8 mouse cellular contexts compared by ENCODE assay signal in the genomic region with DNA sequence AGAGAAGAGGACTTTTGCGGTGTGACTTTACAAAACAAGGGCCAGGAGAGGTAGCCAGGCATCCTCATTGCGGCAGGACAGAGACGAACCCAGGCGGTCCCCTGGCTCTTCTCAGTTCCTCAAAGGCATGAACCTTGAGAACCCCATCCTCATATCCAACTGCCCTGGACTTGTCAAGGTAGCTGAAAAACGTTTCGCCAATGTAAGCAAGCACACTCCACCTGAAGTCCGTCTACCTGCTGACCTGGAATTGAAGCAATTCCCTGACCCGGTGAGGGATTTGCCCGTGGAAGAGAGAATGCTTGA. TPM values are rescaled to one million over a fixed set of nuclear protein-coding genes. Genes with fewer than 3 reads are reported as not detected.
DNase-seq lines count a peak whose midpoint lies in the region; ATAC-seq and TF ChIP-seq lines count a peak whose summit lies in the region.

No protein-coding gene starts in this region.

- no peak for DNase-seq in heart, embryonic 10.5 days (ENCODE audit: low spot score)
- no peak for DNase-seq in heart, adult 2 months
- DNase-seq in CH12.LX (ENCODE audit: extremely low read depth), result no peak
- no peak for DNase-seq in adrenal gland, adult 18-20 months (ENCODE audit: low spot score in 2 of 2)
- no peak for DNase-seq in right cerebral cortex, postnatal 4 days
- DNase-seq in embryo, embryonic 10.5 days (ENCODE audit: low spot score), result no peak

- TF ChIP-seq RAD21 in CH12.LX (IDR thresholded peaks at IDR 0.05; ENCODE audit: low read depth, low read length), result no peak

- no peak for TF ChIP-seq EP300 in heart, adult 2 months (IDR thresholded peaks at IDR 0.05; ENCODE audit: insufficient read depth, low read depth, low read length)
- TF ChIP-seq EP300 in CH12.LX (IDR thresholded peaks at IDR 0.05; ENCODE audit: low read length), result peak; percentile 54; the same call in 1 of the 2 replicates

- peak overlapping the region; percentile 89 for H3K27ac ChIP-seq in heart, embryonic 10.5 days
- H3K27ac ChIP-seq in heart, adult 2 months, result no peak overlapping the region
- H3K27ac ChIP-seq in CH12.LX (ENCODE audit: insufficient read depth, low read depth), result peak overlapping the region; percentile 97
- H3K27ac ChIP-seq in hindbrain, embryonic 12.5 days, result no peak overlapping the region

- intact Hi-C loops in heart, adult 2 months (cut with DNase I), result no loop called here

- no peak for ATAC-seq in hindbrain, embryonic 12.5 days (ENCODE audit: low FRiP score)

- peak overlapping the region; percentile 99 for H3K4me2 ChIP-seq in CH12.LX (ENCODE audit: insufficient read depth, low read depth, poor library complexity, severe bottlenecking)
- peak overlapping the region; percentile 95 for H3K4me2 ChIP-seq in hindbrain, embryonic 12.5 days (replicated peaks)

- WGBS in heart, embryonic 10.5 days, result 74% methylated on average over 9 of the region's 9 CpGs
- WGBS in heart, adult 2 months, result 75% methylated on average over 9 of the region's 9 CpGs
- 74% methylated on average over 9 of the region's 9 CpGs for WGBS in hindbrain, embryonic 12.5 days

- no peak for TF ChIP-seq POLR2A in heart, adult 2 months (IDR thresholded peaks at IDR 0.05; ENCODE audit: insufficient read depth, low read depth, low read length)
- TF ChIP-seq POLR2A in CH12.LX (IDR thresholded peaks at IDR 0.05; ENCODE audit: low read depth, low read length), result no peak; the same call in 1 of the 2 replicates

- H3K4me1 ChIP-seq in heart, embryonic 10.5 days, result peaks cover 12% of the 10 kb centered on the region
- no peaks in the 10 kb centered on the region; the same call in 1 of the 2 replicates for H3K4me1 ChIP-seq in heart, adult 2 months (ENCODE audit: control insufficient read depth, insufficient read depth, low read length)
- peaks cover 3 to 50% of the 10 kb centered on the region in 2 experiments for H3K4me1 ChIP-seq in CH12.LX (ENCODE audit: control insufficient read depth in 1 of 2, insufficient read depth in 2 of 2)
- H3K4me1 ChIP-seq in hindbrain, embryonic 12.5 days, result 0 out of 2 replicates have a peak, but pooled peaks cover 3% of the 10 kb centered on the region
- H3K4me1 ChIP-seq in megakaryocyte, embryonic 14.5 days, result peaks cover 30% of the 10 kb centered on the region

- dilution Hi-C loops in CH12.LX (cut with MboI; ENCODE audit: extremely low pct_ligation_motif_present, extremely low pct_unique_long_range_greater_than_20kb, low sequenced_read_pairs), result no loop called here

- H3K9me3 ChIP-seq in heart, embryonic 10.5 days, result no peaks in the 10 kb centered on the region
- H3K9me3 ChIP-seq in CH12.LX (replicated peaks; ENCODE audit: low read length), result no peaks in the 10 kb centered on the region
- H3K9me3 ChIP-seq in hindbrain, embryonic 12.5 days (replicated peaks), result no peaks in the 10 kb centered on the region
- no peaks in the 10 kb centered on the region for H3K9me3 ChIP-seq in megakaryocyte, embryonic 14.5 days

- no peaks in the 10 kb centered on the region for H3K36me3 ChIP-seq in heart, embryonic 10.5 days
- H3K36me3 ChIP-seq in heart, adult 2 months (ENCODE audit: control insufficient read depth, insufficient read depth, low read length), result no peaks in the 10 kb centered on the region
- H3K36me3 ChIP-seq in CH12.LX (replicated peaks in 1 of 2; ENCODE audit: control insufficient read depth in 1 of 2, insufficient read depth in 1 of 2, low read length in 1 of 2), result peaks cover 2 to 3% of the 10 kb centered on the region in 2 experiments
- H3K36me3 ChIP-seq in hindbrain, embryonic 12.5 days, result no peaks in the 10 kb centered on the region
- no peaks in the 10 kb centered on the region for H3K36me3 ChIP-seq in megakaryocyte, embryonic 14.5 days (replicated peaks; ENCODE audit: low read length)

- peak overlapping the region; percentile 78 for H3K4me3 ChIP-seq in heart, embryonic 10.5 days
- no peak overlapping the region; the same call in 1 of the 2 replicates for H3K4me3 ChIP-seq in heart, adult 2 months
- peak overlapping the region; percentile 63 to 91 (median 85) for H3K4me3 ChIP-seq in CH12.LX (replicated peaks in 1 of 3; ENCODE audit: low read depth in 2 of 3, low read length in 2 of 3, poor library complexity in 1 of 3)
- H3K4me3 ChIP-seq in hindbrain, embryonic 12.5 days, result peak overlapping the region; percentile 49
- peak overlapping the region; percentile 96 for H3K4me3 ChIP-seq in megakaryocyte, embryonic 14.5 days (replicated peaks)

- in situ Hi-C loops in CH12.LX (cut with MboI; ENCODE audit: low pct_ligation_motif_present, low pct_unique_long_range_greater_than_20kb, low sequenced_read_pairs), result no loop called here

- H3K79me2 ChIP-seq in heart, adult 2 months (replicated peaks; ENCODE audit: control insufficient read depth, insufficient read depth, low read length), result no peaks in the 10 kb centered on the region
- H3K79me2 ChIP-seq in CH12.LX (replicated peaks; ENCODE audit: control insufficient read depth, extremely low read depth, insufficient read depth, poor library complexity, severe bottlenecking), result peaks cover 23% of the 10 kb centered on the region

- no peak for TF ChIP-seq CTCF in heart, adult 2 months (IDR thresholded peaks at IDR 0.05)
- no peak for TF ChIP-seq CTCF in CH12.LX (conservative IDR thresholded peaks at IDR 0.05 in 1 of 2, IDR thresholded peaks at IDR 0.05 in 1 of 2; ENCODE audit: low read depth in 2 of 2, low read length in 2 of 2)

- H3K9ac ChIP-seq in heart, adult 2 months (ENCODE audit: low read depth, low read length), result no peak overlapping the region; the same call in 1 of the 2 replicates
- H3K9ac ChIP-seq in CH12.LX (ENCODE audit: insufficient read depth, low read depth), result peak overlapping the region; percentile 92
- H3K9ac ChIP-seq in hindbrain, embryonic 12.5 days, result no peak overlapping the region

- no peaks in the 10 kb centered on the region; the same call in 1 of the 2 replicates for H3K27me3 ChIP-seq in heart, embryonic 10.5 days (ENCODE audit: insufficient read depth, poor library complexity, severe bottlenecking)
- no peaks in the 10 kb centered on the region for H3K27me3 ChIP-seq in heart, adult 2 months (ENCODE audit: control insufficient read depth, insufficient read depth, low read length)
- no peaks in the 10 kb centered on the region for H3K27me3 ChIP-seq in CH12.LX (replicated peaks)
- peaks cover 8% of the 10 kb centered on the region; the same call in 1 of the 2 replicates for H3K27me3 ChIP-seq in hindbrain, embryonic 12.5 days
- H3K27me3 ChIP-seq in megakaryocyte, embryonic 14.5 days (replicated peaks), result peaks cover 24% of the 10 kb centered on the region

TF ChIP-seq in CH12.LX, 34 proteins besides CTCF, POLR2A, EP300 and RAD21:
- TF ChIP-seq SMC3 (IDR thresholded peaks at IDR 0.05; ENCODE audit: low read depth, low read length) (no peak), IRF4 (IDR thresholded peaks at IDR 0.05; ENCODE audit: low read depth, low read length) (peak; percentile 64; the same call in 1 of the 2 replicates), ETS1 (conservative IDR thresholded peaks at IDR 0.05; ENCODE audit: low read depth, low read length) (0 out of 2 replicates have a peak, but pooled peaks have one; percentile 13), CHD2 (IDR thresholded peaks at IDR 0.05; ENCODE audit: low read length) (no peak), HCFC1 (IDR thresholded peaks at IDR 0.05; ENCODE audit: low read depth, low read length) (no peak), TBP (conservative IDR thresholded peaks at IDR 0.05; ENCODE audit: low read depth, low read length) (peak; percentile 67), UBTF (IDR thresholded peaks at IDR 0.05; ENCODE audit: low read depth, low read length) (peak; percentile 55), MXI1 (IDR thresholded peaks at IDR 0.05; ENCODE audit: low read depth, low read length) (0 out of 2 replicates have a peak, but pooled peaks have one; percentile 50), MAX (IDR thresholded peaks at IDR 0.05; ENCODE audit: low read length) (0 out of 2 replicates have a peak, but pooled peaks have one; percentile 2), NRF1 (IDR thresholded peaks at IDR 0.05; ENCODE audit: low read depth, low read length) (no peak)

RNA-seq across cellular contexts. Expression of a gene that starts 0.8 kb away (rescaled TPM):
- 0.40 and 0.81 TPM in 2 replicates for polyA plus RNA-seq in heart, embryonic 10.5 days (2016; fragmentation: Nextera tagmentation; extraction: Ambion mirVana)
- 1 to 10 TPM in 1 of 2 experiments, under 1 TPM in 1; 0.55 to 1.2 TPM for total RNA-seq in heart, adult 2 months (2021)
- 1.3 and 1.5 TPM in 2 replicates for polyA plus RNA-seq in heart, adult 2 months (2012; rRNA removed)
- total RNA-seq in CH12.LX (2012; rRNA removed), result 23.5 and 24.9 TPM in 2 replicates
- total RNA-seq in CH12.LX (2014; rRNA removed), result 24.6 and 24.7 TPM in 2 replicates
- polyA plus RNA-seq in CH12.LX (2012; ENCODE audit: insufficient read length, low read depth), result 21.8 and 27.2 TPM in 2 replicates
- polyA plus RNA-seq in hindbrain, embryonic 12.5 days (2016; fragmentation: Nextera tagmentation; extraction: Ambion mirVana), result 0.08 and 0.23 TPM in 2 replicates
- 0.11 TPM in 1 of 2 replicates, not detected in the other for polyA plus RNA-seq in megakaryocyte, embryonic 14.5 days (2012; ENCODE audit: insufficient read depth, low replicate concordance)
- total RNA-seq in adrenal gland, adult 18-20 months (2021), result 1 to 10 TPM in 1 of 2 experiments, under 1 TPM in 1; 0.86 to 2.4 TPM

Comparison
In these comparisons a context has a peak if more than half of its experiments do, and no peak if none do; other contexts are left out.
1. H3K27ac ChIP-seq: peak in heart, embryonic 10.5 days (single experiment) and CH12.LX (single experiment); none in heart, adult 2 months (single experiment) and hindbrain, embryonic 12.5 days (single experiment).